Mouse (Mus musculus): ENCODE measurements at regions not wholly inside any gene's neighbourhood (a gene's known extent, or its start where the extent isn't known, plus 50 kb on each side); places are given as distances from the start of the nearest gene placed in this dataset.

GRCm38 (mm10) chr1:12466255-12466654 is 1052.3 kb downstream of the A830018L16Rik start:
- H3K27me3 ChIP-seq, result no peaks in the 10 kb centered on the region
- H3K27ac ChIP-seq, result no peak overlapping the region
- H3K9ac ChIP-seq, result no peak overlapping the region
- ATAC-seq (ENCODE audit: insufficient number of reproducible peaks, insufficient read depth, low FRiP score, low TSS enrichment), result no peak
- H3K4me1 ChIP-seq, result no peaks in the 10 kb centered on the region
- no peak overlapping the region for H3K4me2 ChIP-seq (replicated peaks)
- H3K4me3 ChIP-seq, result no peak overlapping the region
- 89% methylated on average over 2 of the region's 2 CpGs for WGBS
- H3K36me3 ChIP-seq, result no peaks in the 10 kb centered on the region
- no peaks in the 10 kb centered on the region for H3K9me3 ChIP-seq

- ATAC-seq (ENCODE audit: insufficient number of reproducible peaks, insufficient read depth, low FRiP score, low TSS enrichment), result no peak
- no peaks in the 10 kb centered on the region for H3K27me3 ChIP-seq
- no peak overlapping the region for H3K9ac ChIP-seq
- no peak overlapping the region for H3K4me3 ChIP-seq
- H3K4me2 ChIP-seq (replicated peaks), result no peak overlapping the region
- 44% methylated on average over 5 of the region's 5 CpGs for WGBS
- no peaks in the 10 kb centered on the region for H3K9me3 ChIP-seq
- H3K4me1 ChIP-seq, result peaks cover 4% of the 10 kb centered on the region; the same call in 1 of the 2 replicates
- H3K36me3 ChIP-seq, result no peaks in the 10 kb centered on the region
- H3K27ac ChIP-seq, result no peak overlapping the region
These were observed 1065.3 kb downstream of the A830018L16Rik start for GRCm38 (mm10) chr1:12478983-12479763.

- Histone ChIP-seq H3K4me1 (no peaks in the 10 kb centered on the region), H3K27me3 (no peaks in the 10 kb centered on the region), H3K9ac (no peak overlapping the region), H3K27ac (no peak overlapping the region), H3K4me2 (replicated peaks) (no peak overlapping the region), H3K9me3 (no peaks in the 10 kb centered on the region), H3K36me3 (no peaks in the 10 kb centered on the region), H3K4me3 (no peak overlapping the region)
- no peak for ATAC-seq (ENCODE audit: insufficient number of reproducible peaks, insufficient read depth, low FRiP score, low TSS enrichment)
- 66% methylated on average over 3 of the region's 3 CpGs for WGBS
These were observed 1086.5 kb downstream of the A830018L16Rik start for GRCm38 (mm10) chr1:12500442-12500841.

GRCm38 (mm10) chr1:12507997-12508396 is 1094.1 kb downstream of the A830018L16Rik start:
- Histone ChIP-seq H3K9ac (no peak overlapping the region), H3K4me3 (no peak overlapping the region), H3K36me3 (no peaks in the 10 kb centered on the region), H3K9me3 (no peaks in the 10 kb centered on the region), H3K4me2 (replicated peaks) (no peak overlapping the region), H3K27me3 (no peaks in the 10 kb centered on the region), H3K27ac (no peak overlapping the region), H3K4me1 (peaks cover 21% of the 10 kb centered on the region)
- ATAC-seq (ENCODE audit: insufficient number of reproducible peaks, insufficient read depth, low FRiP score, low TSS enrichment), result no peak
- 39% methylated on average over 3 of the region's 3 CpGs for WGBS

- Histone ChIP-seq H3K4me3 (no peak overlapping the region), H3K36me3 (no peaks in the 10 kb centered on the region), H3K4me1 (peaks cover 21% of the 10 kb centered on the region), H3K4me2 (replicated peaks) (no peak overlapping the region), H3K27me3 (no peaks in the 10 kb centered on the region), H3K27ac (peak overlapping the region; percentile 83), H3K9me3 (no peaks in the 10 kb centered on the region), H3K9ac (no peak overlapping the region)
- no peak for ATAC-seq (ENCODE audit: insufficient number of reproducible peaks, insufficient read depth, low FRiP score, low TSS enrichment)
- 43% methylated on average over 10 of the region's 10 CpGs for WGBS
These were observed 1096.4 kb downstream of the A830018L16Rik start for GRCm38 (mm10) chr1:12510129-12510816.

GRCm38 (mm10) chr1:12519601-12520000 is 1105.7 kb downstream of the A830018L16Rik start:
- no peak for ATAC-seq (ENCODE audit: insufficient number of reproducible peaks, insufficient read depth, low FRiP score, low TSS enrichment)
- H3K9me3 ChIP-seq, result no peaks in the 10 kb centered on the region
- no peaks in the 10 kb centered on the region for H3K4me1 ChIP-seq
- H3K27ac ChIP-seq, result no peak overlapping the region
- WGBS, result 82% methylated on average over 4 of the region's 4 CpGs
- no peaks in the 10 kb centered on the region for H3K36me3 ChIP-seq
- H3K27me3 ChIP-seq, result no peaks in the 10 kb centered on the region
- no peak overlapping the region for H3K4me2 ChIP-seq (replicated peaks)
- H3K4me3 ChIP-seq, result no peak overlapping the region
- H3K9ac ChIP-seq, result no peak overlapping the region

GRCm38 (mm10) chr1:12555859-12556258 is 1142.0 kb downstream of the A830018L16Rik start:
- ATAC-seq (ENCODE audit: insufficient number of reproducible peaks, insufficient read depth, low FRiP score, low TSS enrichment), result no peak
- WGBS, result 73% methylated on average over 4 of the region's 4 CpGs

GRCm38 (mm10) chr1:12571755-12572358 is 1158.0 kb downstream of the A830018L16Rik start:
- ATAC-seq (ENCODE audit: insufficient number of reproducible peaks, insufficient read depth, low FRiP score, low TSS enrichment), result peak; percentile 62
- peak overlapping the region; percentile 30 for H3K4me2 ChIP-seq (replicated peaks)
- H3K4me3 ChIP-seq, result no peak overlapping the region
- no peaks in the 10 kb centered on the region for H3K9me3 ChIP-seq
- no peaks in the 10 kb centered on the region for H3K27me3 ChIP-seq
- 22% methylated on average over 7 of the region's 7 CpGs for WGBS
- no peak overlapping the region for H3K9ac ChIP-seq
- no peaks in the 10 kb centered on the region for H3K36me3 ChIP-seq
- H3K27ac ChIP-seq, result no peak overlapping the region
- H3K4me1 ChIP-seq, result 0 out of 2 replicates have a peak, but pooled peaks cover 4% of the 10 kb centered on the region

More at GRCm38 (mm10) chr1:12555859-12556258, 1142.0 kb downstream of the A830018L16Rik start:
- no peaks in the 10 kb centered on the region for H3K36me3 ChIP-seq
- no peak overlapping the region for H3K4me2 ChIP-seq (replicated peaks)
- no peak overlapping the region for H3K9ac ChIP-seq
- no peak overlapping the region for H3K4me3 ChIP-seq
- H3K27me3 ChIP-seq, result no peaks in the 10 kb centered on the region
- no peaks in the 10 kb centered on the region for H3K4me1 ChIP-seq
- H3K27ac ChIP-seq, result no peak overlapping the region
- H3K9me3 ChIP-seq, result no peaks in the 10 kb centered on the region

GRCm38 (mm10) chr1:12572770-12573169 is 1158.9 kb downstream of the A830018L16Rik start:
- Histone ChIP-seq H3K4me1 (peaks cover 8% of the 10 kb centered on the region; the same call in 1 of the 2 replicates), H3K36me3 (no peaks in the 10 kb centered on the region), H3K9me3 (no peaks in the 10 kb centered on the region), H3K4me3 (no peak overlapping the region), H3K27me3 (no peaks in the 10 kb centered on the region), H3K4me2 (replicated peaks) (no peak overlapping the region), H3K9ac (no peak overlapping the region), H3K27ac (no peak overlapping the region)
- WGBS, result 66% methylated on average over 4 of the region's 4 CpGs
- no peak for ATAC-seq (ENCODE audit: insufficient number of reproducible peaks, insufficient read depth, low FRiP score, low TSS enrichment)

GRCm38 (mm10) chr1:12574274-12574673 is 1160.4 kb downstream of the A830018L16Rik start:
- peaks cover 8% of the 10 kb centered on the region; the same call in 1 of the 2 replicates for H3K4me1 ChIP-seq
- WGBS, result 85% methylated on average over 5 of the region's 5 CpGs
- no peak overlapping the region for H3K27ac ChIP-seq
- H3K4me3 ChIP-seq, result no peak overlapping the region
- ATAC-seq (ENCODE audit: insufficient number of reproducible peaks, insufficient read depth, low FRiP score, low TSS enrichment), result no peak
- no peak overlapping the region for H3K9ac ChIP-seq
- H3K27me3 ChIP-seq, result no peaks in the 10 kb centered on the region
- no peaks in the 10 kb centered on the region for H3K36me3 ChIP-seq
- H3K9me3 ChIP-seq, result no peaks in the 10 kb centered on the region
- H3K4me2 ChIP-seq (replicated peaks), result no peak overlapping the region

- Histone ChIP-seq H3K4me2 (replicated peaks) (peak overlapping the region; percentile 25), H3K4me3 (no peak overlapping the region), H3K27me3 (no peaks in the 10 kb centered on the region), H3K9me3 (no peaks in the 10 kb centered on the region), H3K9ac (no peak overlapping the region), H3K36me3 (no peaks in the 10 kb centered on the region), H3K4me1 (peaks cover 7% of the 10 kb centered on the region; the same call in 1 of the 2 replicates), H3K27ac (peak overlapping the region; percentile 4; the same call in 1 of the 2 replicates)
- ATAC-seq (ENCODE audit: insufficient number of reproducible peaks, insufficient read depth, low FRiP score, low TSS enrichment), result no peak
- 5% methylated on average over 12 of the region's 13 CpGs for WGBS
These were observed 1163.3 kb downstream of the A830018L16Rik start for GRCm38 (mm10) chr1:12577027-12577703.
